Mouse (Mus musculus) bone marrow macrophage, adult 2 months (primary cell): ENCODE measurements around the gene Cpeb2.

Experiments used
- CTCF ChIP-seq: IDR thresholded peaks from 2 replicates; pipeline ENCODE4 v1.5.1; 2012; ENCODE audit warnings: low read depth, mild to moderate bottlenecking, low read length, moderate library complexity
- POLR2A ChIP-seq: IDR thresholded peaks from 2 replicates; pipeline ENCODE4 v1.6.1; 2012; ENCODE audit warnings: mild to moderate bottlenecking, low read depth, low read length, borderline replicate concordance

- no peak for TF ChIP-seq POLR2A
- no peak for TF ChIP-seq CTCF
Measured at GRCm38 (mm10) chr5:43246954-43247353, 14.0 kb downstream of the Cpeb2 start.
